Mouse (Mus musculus) megakaryocyte, embryonic 14.5 days (primary cell): Measurements from ENCODE around the gene Pard3.

Experiments
- FLI1 ChIP-seq: IDR thresholded peaks from 2 replicates; pipeline ENCODE4 v1.6.1; 2012; ENCODE audit warnings: low read length, inconsistent platforms, mixed read lengths
- GATA1 ChIP-seq: IDR thresholded peaks from 3 replicates; pipeline ENCODE4 v1.6.1; 2012; ENCODE audit warnings: mixed read lengths, low read length, inconsistent platforms, borderline replicate concordance

GRCm38 (mm10) chr8:127262926-127263325 is 199.2 kb downstream of the Pard3 start:
- no peak for TF ChIP-seq FLI1
- no peak for TF ChIP-seq GATA1
